Mouse (Mus musculus): Measurements from ENCODE around the gene Rhox2g.
"Not testable (repeated sequence)": the region's sequence is repeated elsewhere in the genome, so short reads cannot be mapped to it uniquely, and the experiment has no call there.

DNA sequence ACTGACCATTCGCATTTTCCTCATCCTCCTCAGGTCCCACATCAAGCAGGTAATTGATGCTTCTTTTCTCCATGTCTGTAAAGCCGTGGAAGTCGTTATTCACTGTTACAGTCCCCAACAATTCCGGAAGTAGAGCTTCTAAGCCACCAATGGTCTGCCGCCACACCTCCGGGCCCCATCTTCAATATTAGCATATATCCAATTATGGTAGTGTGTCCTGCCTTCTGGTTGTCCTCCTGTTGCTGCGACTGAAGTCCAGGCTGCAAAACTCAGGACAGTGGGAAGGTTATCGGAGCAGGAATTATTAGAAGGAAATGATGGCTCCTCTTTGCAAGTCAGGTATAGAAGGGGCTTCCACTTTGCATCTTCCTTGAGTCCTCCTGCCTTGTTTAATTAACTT, 29.9 kb upstream of the Rhox2g start, which contains the start of gene Rhox2h:
- TF ChIP-seq GATA1 (IDR thresholded peaks at IDR 0.05; ENCODE audit: borderline replicate concordance, low read length); FLI1 (IDR thresholded peaks at IDR 0.05; ENCODE audit: low read length): not testable (repeated sequence)
